Mouse (Mus musculus): ENCODE data around the gene Irf9. TPM values are rescaled to one million over a fixed set of nuclear protein-coding genes. Genes with fewer than 3 reads are reported as not detected.

Gene Irf9
- 90.0 TPM for total RNA-seq (2023)

DNA sequence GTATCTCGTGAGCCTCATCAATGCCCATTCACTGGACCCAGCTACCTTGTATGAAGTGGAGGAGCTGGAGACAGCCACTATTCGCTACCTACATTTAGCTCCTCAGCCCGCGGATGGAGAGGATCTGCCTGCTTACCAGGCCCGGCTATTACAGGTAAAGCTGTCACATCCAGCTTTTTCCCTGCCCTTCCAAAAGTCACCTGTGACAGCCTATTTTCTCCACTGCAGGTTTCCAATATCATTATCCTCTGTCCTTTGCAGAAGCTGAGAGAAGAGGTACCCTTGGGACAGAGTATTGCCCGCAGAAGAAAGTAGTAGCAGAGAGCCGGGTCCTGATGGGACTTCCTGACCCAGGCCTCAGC, at the start of gene Irf9:
Irf9 (plus strand) TSS at position 301 of the 362 bp plus-strand sequence.

GRCm38 (mm10) chr14:55559799-55560201, 43.6 kb upstream of the Irf9 start, which contains the start of gene Dcaf11:
Gene Dcaf11, plus strand, starts transcription at chr14:55560006.

GRCm38 (mm10) chr14:55560202-55561073, 42.9 kb upstream of the Irf9 start, which contains the start of gene A730061H03Rik:
Gene A730061H03Rik, minus strand, starts transcription at chr14:55560406.

GRCm38 (mm10) chr14:55575302-55575701, 28.1 kb upstream of the Irf9 start, which contains the start of gene Fitm1:
Gene Fitm1, plus strand, starts transcription at chr14:55575617.

GRCm38 (mm10) chr14:55577871-55578667, 25.3 kb upstream of the Irf9 start, which contains the start of gene Psme1:
Gene Psme1, plus strand, starts transcription at chr14:55578123.

GRCm38 (mm10) chr14:55584702-55585565, 18.4 kb upstream of the Irf9 start, which contains the start of gene Emc9:
Gene Emc9, minus strand, starts transcription at chr14:55585302.

GRCm38 (mm10) chr14:55590748-55591330, 12.5 kb upstream of the Irf9 start, which contains the start of gene Psme2:
Gene Psme2, minus strand, starts transcription at chr14:55591113.

DNA sequence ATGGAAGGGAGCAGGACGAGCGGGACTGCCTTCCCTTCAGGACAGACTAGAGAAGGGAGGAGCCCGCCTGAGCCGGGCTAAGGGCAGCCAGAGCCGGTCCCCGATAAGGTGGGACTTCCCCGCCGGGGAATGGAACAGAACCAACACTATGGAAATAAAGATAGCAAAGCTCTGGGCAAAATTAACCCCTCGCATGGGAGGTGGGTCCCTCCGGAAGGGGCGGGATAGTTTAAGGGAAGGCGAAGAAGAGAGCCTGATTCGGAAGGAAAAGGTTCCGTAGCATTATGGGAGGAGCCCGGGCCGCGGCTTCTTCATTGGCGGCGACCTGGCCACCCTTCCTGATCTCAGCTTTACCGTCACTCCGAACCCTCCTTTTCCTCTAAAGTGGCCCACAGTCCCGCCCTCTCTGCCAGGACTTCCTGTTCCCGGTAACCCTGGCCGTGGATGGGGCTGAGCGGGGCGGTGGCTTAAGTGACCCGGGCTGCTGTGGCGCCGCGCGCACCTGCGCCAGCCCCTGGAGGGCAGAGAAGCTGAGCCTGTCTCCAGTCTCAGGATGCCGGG, 12.0 kb upstream of the Irf9 start, which contains the start of gene Rnf31:
Rnf31 (plus strand) TSS at position 378 of the 561 bp plus-strand sequence.

DNA sequence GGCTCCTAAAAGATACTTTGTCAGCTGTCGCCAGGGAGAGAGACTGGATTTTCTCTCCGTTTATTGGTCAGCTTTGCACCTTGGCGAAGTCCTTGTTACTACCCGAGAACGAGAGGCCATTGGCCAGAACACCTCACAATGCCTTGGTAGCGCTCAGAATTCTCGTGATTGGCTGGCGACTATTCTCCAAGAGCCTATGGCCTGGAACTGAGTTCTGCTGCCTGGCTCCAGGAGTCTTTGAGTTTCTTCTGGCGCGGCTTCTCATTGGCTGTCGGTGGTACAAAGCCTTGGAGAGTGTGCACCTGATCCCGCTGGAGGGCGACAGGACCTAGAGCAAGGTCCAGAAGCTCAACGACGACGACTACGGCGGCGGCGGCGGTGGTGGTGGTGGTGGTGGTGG, 14.5 kb downstream of the Irf9 start, which contains the start of gene Rec8:
Rec8 (plus strand) TSS at position 216 of the 400 bp plus-strand sequence.

GRCm38 (mm10) chr14:55635523-55636007, 32.2 kb downstream of the Irf9 start, which contains the start of gene Ipo4:
Gene Ipo4, minus strand, starts transcription at chr14:55635957.

GRCm38 (mm10) chr14:55637795-55638194, 34.4 kb downstream of the Irf9 start, which contains the start of gene Gm49378:
Gene Gm49378, minus strand, starts transcription at chr14:55637895.

GRCm38 (mm10) chr14:55643060-55643907, 39.9 kb downstream of the Irf9 start, which contains the start of gene Tm9sf1:
Gene Tm9sf1, minus strand, starts transcription at chr14:55643806.

GRCm38 (mm10) chr14:55649884-55650283, 46.5 kb downstream of the Irf9 start, which contains the start of gene Tssk4:
Gene Tssk4, plus strand, starts transcription at chr14:55650184.

Other genes starting within 250 kb of the Irf9 start
- 24.5 TPM for gene Dhrs4, start 124.8 kb upstream of the Irf9 start, total RNA-seq (2023)
- gene Carmil3, start 112.9 kb upstream of the Irf9 start, total RNA-seq (2023) = 0.52 TPM
- not detected for gene Cpne6, start 93.1 kb upstream of the Irf9 start, total RNA-seq (2023)
- not detected for gene Nrl, start 78.6 kb upstream of the Irf9 start, total RNA-seq (2023)
- 10.7 TPM for gene Pck2, start 63.3 kb upstream of the Irf9 start, total RNA-seq (2023)
- 72.0 TPM for gene Dcaf11, start 43.6 kb upstream of the Irf9 start, total RNA-seq (2023)
- gene A730061H03Rik, start 43.2 kb upstream of the Irf9 start, total RNA-seq (2023) = 2.6 TPM
- not detected for gene Fitm1, start 28.0 kb upstream of the Irf9 start, total RNA-seq (2023)
- 323 TPM for gene Psme1, start 25.4 kb upstream of the Irf9 start, total RNA-seq (2023)
- 26.3 TPM for gene Emc9, start 18.3 kb upstream of the Irf9 start, total RNA-seq (2023)
- gene Psme2, start 12.5 kb upstream of the Irf9 start, total RNA-seq (2023) = 372 TPM
- 91.9 TPM for gene Rnf31, start 11.9 kb upstream of the Irf9 start, total RNA-seq (2023)
- not detected for gene Rec8, start 14.5 kb downstream of the Irf9 start, total RNA-seq (2023)
- gene Ipo4, start 32.4 kb downstream of the Irf9 start, total RNA-seq (2023) = 65.4 TPM
- gene Gm49378, start 34.3 kb downstream of the Irf9 start, total RNA-seq (2023) = 4.2 TPM
- gene Tm9sf1, start 40.2 kb downstream of the Irf9 start, total RNA-seq (2023) = 40.1 TPM
- gene Tssk4, start 46.6 kb downstream of the Irf9 start, total RNA-seq (2023) = 4.1 TPM
- 45.7 TPM for gene Mdp1, start 56.9 kb downstream of the Irf9 start, total RNA-seq (2023)
- gene Gmpr2, start 68.4 kb downstream of the Irf9 start, total RNA-seq (2023) = 18.6 TPM
- 164 TPM for gene Nedd8, start 68.6 kb downstream of the Irf9 start, total RNA-seq (2023)
- 101 TPM for gene Tinf2, start 78.2 kb downstream of the Irf9 start, total RNA-seq (2023)
- gene Tgm1, start 110.4 kb downstream of the Irf9 start, total RNA-seq (2023) = 0.95 TPM
- gene Rabggta, start 118.7 kb downstream of the Irf9 start, total RNA-seq (2023) = 85.8 TPM
- gene Dhrs1, start 142.1 kb downstream of the Irf9 start, total RNA-seq (2023) = 11.6 TPM
- 30.4 TPM for gene Nop9, start 142.1 kb downstream of the Irf9 start, total RNA-seq (2023)
- not detected for gene Cideb, start 154.9 kb downstream of the Irf9 start, total RNA-seq (2023)
- 0.18 TPM for gene Ltb4r2, start 157.9 kb downstream of the Irf9 start, total RNA-seq (2023)
- 0.37 TPM for gene Ltb4r1, start 162.4 kb downstream of the Irf9 start, total RNA-seq (2023)
- 0.52 TPM for gene Adcy4, start 180.5 kb downstream of the Irf9 start, total RNA-seq (2023)
- 40.3 TPM for gene Ripk3, start 185.3 kb downstream of the Irf9 start, total RNA-seq (2023)
- gene Nfatc4, start 219.6 kb downstream of the Irf9 start, total RNA-seq (2023) = not detected